Mouse (Mus musculus): ENCODE measurements around the gene Zdhhc20.

DNA sequence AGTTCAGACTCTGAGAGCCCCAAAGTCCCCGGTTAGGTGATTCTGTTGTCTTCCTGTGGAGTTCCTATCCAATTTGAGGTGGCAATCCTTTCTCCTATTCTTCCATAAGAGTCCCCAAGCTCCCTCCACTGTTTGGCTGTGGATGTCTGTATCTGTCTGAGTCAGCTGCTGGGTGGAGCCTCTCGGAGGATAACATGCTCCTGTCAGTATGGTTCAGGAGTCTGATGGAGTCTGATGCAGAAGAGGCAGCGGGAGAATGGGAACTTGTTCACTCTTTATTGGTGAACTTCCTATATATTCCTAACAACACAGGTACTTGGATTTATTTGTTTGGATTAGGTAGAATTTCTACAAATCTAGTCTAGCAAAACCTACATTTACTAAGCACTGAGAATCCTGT, 45.5 kb downstream of the Zdhhc20 start:
- TF ChIP-seq POLR2A (IDR thresholded peaks at IDR 0.05; ENCODE audit: low read depth, low read length) (no peak), CTCF (IDR thresholded peaks at IDR 0.05; ENCODE audit: extremely low read depth, insufficient read depth, insufficient read length, insufficient replicate concordance) (no peak)
